In genomic region chr5:148414233-148414632, GRCm38 (mm10) we compare ENCODE assay signal across 10 mouse cellular contexts.
"Had no signal": no experiment of that assay in that cellular context is flagged by ENCODE, and none has a peak within 500 bp of the region (broad histone marks: within the 10 kb centered on the region; RNA-seq: fewer than 3 reads in every experiment).

No protein-coding gene starts in this region.

- DNase-seq: gastrocnemius, postnatal 14 days; gastrocnemius, postnatal 36 days; heart, adult 2 months; heart, postnatal 4 days; kidney, adult 18-20 months; kidney, adult 8-10 months; kidney, postnatal 10 days; kidney, postnatal 25 days; kidney, postnatal 4 days; left cerebral cortex, postnatal 4 days had no signal
